Mouse (Mus musculus) megakaryocyte-erythroid progenitor cell, adult 5-6 weeks (primary cell): Measurements from ENCODE around the gene Krtcap2. TPM values are rescaled to one million over a fixed set of nuclear protein-coding genes. Genes with fewer than 3 reads are reported as not detected.
A peak's percentile ranks its signal among the peaks of the same experiment; 100 is the strongest.

Experiments
- ATAC-seq: replicated peaks from 2 replicates; pipeline ENCODE4 v1.8.0; 2016; ENCODE audit warnings: mild to moderate bottlenecking, inconsistent platforms; ENCODE audit not compliant: severe bottlenecking, poor library complexity, low FRiP score, low TSS enrichment
- total RNA-seq, 2 experiments: library from RNA; stranded (forward) in 1 of 2; stranded (reverse) in 1 of 2; fragments of 200-1000, 215-1000 nt in 1 of 2; fragments of >200 nt in 1 of 2; fragmentation: Nextera tagmentation in 1 of 2; gene quantifications; 2 replicates each; pipeline ENCODE4 v1.2.3; 2014 to 2017

Gene Krtcap2
- total RNA-seq, 2 experiments from 2014 or later: 124 to 147 TPM

- ATAC-seq: no peak
These were observed 24.6 kb upstream of the Krtcap2 start for GRCm38 (mm10) chr3:89221167-89221566.

GRCm38 (mm10) chr3:89224796-89225195 lies 21.0 kb upstream of the Krtcap2 start:
- ATAC-seq: no peak

GRCm38 (mm10) chr3:89225321-89225815 lies 20.4 kb upstream of the Krtcap2 start:
- no peak for ATAC-seq

- no peak for ATAC-seq
These were observed 19.8 kb upstream of the Krtcap2 start for GRCm38 (mm10) chr3:89225918-89226317.

GRCm38 (mm10) chr3:89226361-89226760 lies 19.4 kb upstream of the Krtcap2 start:
- no peak for ATAC-seq

GRCm38 (mm10) chr3:89226900-89227299 lies 18.9 kb upstream of the Krtcap2 start, which contains the start of gene Mtx1:
TSS of gene Mtx1 (minus strand) at chr3:89227088.
- no peak for ATAC-seq

- peak; percentile 56 for ATAC-seq
These were observed 18.2 kb upstream of the Krtcap2 start for GRCm38 (mm10) chr3:89227307-89228179.

GRCm38 (mm10) chr3:89228180-89228549 lies 17.6 kb upstream of the Krtcap2 start:
- ATAC-seq: peak; percentile 74

- no peak for ATAC-seq
These were observed 16.9 kb upstream of the Krtcap2 start, which contains the start of gene Muc1 for GRCm38 (mm10) chr3:89228836-89229235. TSS of gene Muc1 (plus strand) at chr3:89229057.

- ATAC-seq: no peak
These were observed 16.5 kb upstream of the Krtcap2 start for GRCm38 (mm10) chr3:89229276-89229675.

GRCm38 (mm10) chr3:89230561-89230960 lies 15.2 kb upstream of the Krtcap2 start:
- no peak for ATAC-seq

- no peak for ATAC-seq
These were observed 14.4 kb upstream of the Krtcap2 start for GRCm38 (mm10) chr3:89231345-89231744.

GRCm38 (mm10) chr3:89231772-89232275 lies 13.9 kb upstream of the Krtcap2 start:
- no peak for ATAC-seq

- ATAC-seq: no peak
These were observed 13.2 kb upstream of the Krtcap2 start for GRCm38 (mm10) chr3:89232614-89233013.

GRCm38 (mm10) chr3:89233562-89234110 lies 12.1 kb upstream of the Krtcap2 start:
- ATAC-seq: peak; percentile 52

GRCm38 (mm10) chr3:89236516-89236915 lies 9.2 kb upstream of the Krtcap2 start:
- no peak for ATAC-seq

GRCm38 (mm10) chr3:89237682-89238081 lies 8.1 kb upstream of the Krtcap2 start:
- no peak for ATAC-seq

- no peak for ATAC-seq
These were observed 7.3 kb upstream of the Krtcap2 start for GRCm38 (mm10) chr3:89238494-89238893.

GRCm38 (mm10) chr3:89242331-89242895 lies 3.4 kb upstream of the Krtcap2 start:
- no peak for ATAC-seq

GRCm38 (mm10) chr3:89243609-89244008 lies 2.2 kb upstream of the Krtcap2 start:
- ATAC-seq: peak; percentile 76
